Mouse (Mus musculus): ENCODE measurements at regions not wholly inside any gene's neighbourhood (a gene's known extent, or its start where the extent isn't known, plus 50 kb on each side); places are given as distances from the start of the nearest gene placed in this dataset.

DNA sequence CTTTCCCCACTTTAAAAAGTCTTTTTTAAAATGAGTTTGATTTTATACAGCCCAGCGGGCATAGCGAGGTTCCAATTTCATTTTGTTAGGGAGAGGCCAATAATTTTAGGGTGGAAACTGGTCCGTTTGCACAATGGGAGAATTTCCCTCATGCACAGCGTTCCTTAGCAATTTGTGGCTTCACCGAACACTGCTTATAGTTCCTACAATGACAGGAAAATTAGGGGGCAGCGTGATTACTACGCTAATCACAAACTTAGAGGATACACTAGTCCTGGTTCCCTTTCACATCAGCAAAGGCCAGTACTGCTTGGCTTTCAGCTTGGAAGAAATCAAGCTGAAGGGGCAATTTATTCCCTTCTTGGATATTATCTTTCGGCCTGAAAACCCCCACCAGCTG is 745.1 kb upstream of the Gm19410 start:
- no peaks in the 10 kb centered on the region for H3K36me3 ChIP-seq (ENCODE audit: control insufficient read depth, insufficient read depth, low read length)
- no peak overlapping the region for H3K4me3 ChIP-seq (ENCODE audit: extremely low read depth, insufficient read depth, insufficient read length)
- H3K27me3 ChIP-seq (ENCODE audit: control insufficient read depth, insufficient read depth, low read length) = no peaks in the 10 kb centered on the region
- no peaks in the 10 kb centered on the region for H3K4me1 ChIP-seq (ENCODE audit: control insufficient read depth, insufficient read depth, insufficient read length)
- 94% methylated on average over 8 of the region's 8 CpGs for WGBS
- DNase-seq (ENCODE audit: low read depth in 1 of 2, low spot score in 2 of 2) = no peak
- TF ChIP-seq POLR2A (IDR thresholded peaks at IDR 0.05; ENCODE audit: low read depth, low read length) (no peak), CTCF (IDR thresholded peaks at IDR 0.05; ENCODE audit: extremely low read depth, insufficient read depth, insufficient read length, insufficient replicate concordance) (no peak)
- no peak overlapping the region for H3K27ac ChIP-seq (ENCODE audit: insufficient read depth, low read length)

DNA sequence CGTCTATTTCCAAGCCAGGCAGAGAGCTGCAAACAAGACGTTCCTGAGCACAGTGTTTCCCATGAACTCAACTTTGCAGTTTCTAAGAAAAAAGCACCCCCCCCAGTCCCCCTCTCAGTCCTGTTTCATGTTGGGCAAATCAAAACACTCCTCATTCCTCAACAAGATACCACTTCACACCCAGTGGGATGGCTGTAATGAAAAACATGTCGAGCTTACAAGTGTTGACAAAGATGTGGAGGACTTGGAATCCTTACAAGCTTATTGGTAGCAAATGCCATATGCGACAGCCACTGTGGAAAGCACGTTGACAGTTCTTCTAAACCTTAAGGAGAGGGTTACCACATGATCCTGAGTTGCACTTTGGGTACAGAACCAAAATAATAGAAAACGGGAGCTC is 742.9 kb upstream of the Gm19410 start:
- Histone ChIP-seq H3K4me3 (ENCODE audit: extremely low read depth, insufficient read depth, insufficient read length) (no peak overlapping the region), H3K27me3 (ENCODE audit: control insufficient read depth, insufficient read depth, low read length) (no peaks in the 10 kb centered on the region), H3K27ac (ENCODE audit: insufficient read depth, low read length) (no peak overlapping the region), H3K36me3 (ENCODE audit: control insufficient read depth, insufficient read depth, low read length) (no peaks in the 10 kb centered on the region), H3K4me1 (ENCODE audit: control insufficient read depth, insufficient read depth, insufficient read length) (no peaks in the 10 kb centered on the region)
- 82% methylated on average over 6 of the region's 6 CpGs for WGBS
- no peak for DNase-seq (ENCODE audit: low read depth in 1 of 2, low spot score in 2 of 2)
- no peak for TF ChIP-seq CTCF (IDR thresholded peaks at IDR 0.05; ENCODE audit: extremely low read depth, insufficient read depth, insufficient read length, insufficient replicate concordance)
- TF ChIP-seq POLR2A (IDR thresholded peaks at IDR 0.05; ENCODE audit: low read depth, low read length) = no peak

DNA sequence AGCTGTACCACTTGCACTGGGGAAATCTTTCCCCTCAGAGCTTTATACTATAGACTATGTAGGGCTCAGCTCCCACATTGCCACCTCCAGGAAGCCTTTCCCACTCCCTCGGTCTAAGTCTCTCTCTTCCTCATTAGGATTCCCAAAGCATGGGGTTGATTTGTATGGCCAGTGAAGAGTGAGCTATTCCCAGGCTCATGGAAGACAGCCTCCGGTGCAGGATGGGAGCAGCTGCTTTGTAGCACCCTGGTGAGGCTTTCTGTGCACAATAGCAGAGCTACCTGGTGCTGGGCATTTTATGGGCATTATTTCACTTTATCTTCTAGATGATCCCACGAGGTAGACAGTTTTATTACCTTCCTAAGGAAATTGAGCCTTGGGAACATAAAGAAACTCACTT is 717.8 kb upstream of the Gm19410 start:
- no peak for DNase-seq (ENCODE audit: low read depth in 1 of 2, low spot score in 2 of 2)
- H3K4me1 ChIP-seq (ENCODE audit: control insufficient read depth, insufficient read depth, insufficient read length) = no peaks in the 10 kb centered on the region
- H3K27me3 ChIP-seq (ENCODE audit: control insufficient read depth, insufficient read depth, low read length) = no peaks in the 10 kb centered on the region
- no peaks in the 10 kb centered on the region for H3K36me3 ChIP-seq (ENCODE audit: control insufficient read depth, insufficient read depth, low read length)
- H3K27ac ChIP-seq (ENCODE audit: insufficient read depth, low read length) = no peak overlapping the region
- TF ChIP-seq CTCF (IDR thresholded peaks at IDR 0.05; ENCODE audit: extremely low read depth, insufficient read depth, insufficient read length, insufficient replicate concordance) = no peak
- TF ChIP-seq POLR2A (IDR thresholded peaks at IDR 0.05; ENCODE audit: low read depth, low read length) = no peak
- 62% methylated on average over 3 of the region's 3 CpGs for WGBS
- H3K4me3 ChIP-seq (ENCODE audit: extremely low read depth, insufficient read depth, insufficient read length) = no peak overlapping the region

DNA sequence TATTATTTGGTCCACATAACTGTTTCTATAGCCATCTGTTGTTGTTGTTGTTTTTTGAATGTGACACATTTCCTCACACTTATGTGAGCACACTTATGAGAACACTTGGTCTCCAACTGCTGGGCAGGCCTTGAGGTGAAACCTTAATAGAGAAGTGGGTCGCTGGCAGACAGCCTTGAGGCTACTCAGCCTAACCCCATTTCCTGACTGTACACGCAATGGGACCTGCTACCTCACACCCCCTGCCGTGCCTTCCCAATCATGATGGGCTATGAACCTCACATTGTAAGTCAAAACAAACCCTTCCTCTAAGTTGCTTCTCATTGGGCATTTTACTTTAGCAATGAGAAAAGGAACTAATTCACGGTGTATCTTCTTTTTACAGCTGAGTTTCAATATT is 712.1 kb upstream of the Gm19410 start:
- no peak for DNase-seq (ENCODE audit: low read depth in 1 of 2, low spot score in 2 of 2)
- WGBS = 48% methylated on average over 4 of the region's 4 CpGs
- no peaks in the 10 kb centered on the region for H3K4me1 ChIP-seq (ENCODE audit: control insufficient read depth, insufficient read depth, insufficient read length)
- no peaks in the 10 kb centered on the region for H3K27me3 ChIP-seq (ENCODE audit: control insufficient read depth, insufficient read depth, low read length)
- no peaks in the 10 kb centered on the region for H3K36me3 ChIP-seq (ENCODE audit: control insufficient read depth, insufficient read depth, low read length)
- H3K27ac ChIP-seq (ENCODE audit: insufficient read depth, low read length) = no peak overlapping the region
- H3K4me3 ChIP-seq (ENCODE audit: extremely low read depth, insufficient read depth, insufficient read length) = no peak overlapping the region
- TF ChIP-seq CTCF (IDR thresholded peaks at IDR 0.05; ENCODE audit: extremely low read depth, insufficient read depth, insufficient read length, insufficient replicate concordance) = no peak

DNA sequence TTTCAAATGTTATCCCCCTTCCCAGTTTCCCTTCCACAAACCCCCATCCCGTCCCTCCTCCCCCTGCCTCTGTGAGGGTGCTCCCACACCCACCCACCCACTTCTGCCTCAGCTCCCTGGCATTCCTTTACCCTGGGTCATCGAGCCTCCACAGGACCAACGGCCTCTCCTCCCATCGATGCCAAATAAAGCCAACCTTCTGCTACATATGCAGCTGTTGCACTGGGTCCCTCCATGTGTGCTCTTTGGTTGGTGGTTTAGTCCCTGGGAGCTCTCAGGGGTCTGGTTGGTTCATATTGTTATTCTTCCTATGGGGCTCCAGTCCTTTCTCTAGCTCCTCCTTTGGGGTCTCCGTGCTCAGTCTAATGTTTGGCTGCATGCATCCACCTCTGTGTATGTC is 704.5 kb upstream of the Gm19410 start:
- H3K4me3 ChIP-seq (ENCODE audit: extremely low read depth, insufficient read depth, insufficient read length) = no peak overlapping the region
- 89% methylated on average over 5 of the region's 5 CpGs for WGBS
- DNase-seq (ENCODE audit: low read depth in 1 of 2, low spot score in 2 of 2) = no peak
- H3K27me3 ChIP-seq (ENCODE audit: control insufficient read depth, insufficient read depth, low read length) = no peaks in the 10 kb centered on the region
- TF ChIP-seq POLR2A (IDR thresholded peaks at IDR 0.05; ENCODE audit: low read depth, low read length) (no peak), CTCF (IDR thresholded peaks at IDR 0.05; ENCODE audit: extremely low read depth, insufficient read depth, insufficient read length, insufficient replicate concordance) (no peak)
- H3K27ac ChIP-seq (ENCODE audit: insufficient read depth, low read length) = no peak overlapping the region
- H3K36me3 ChIP-seq (ENCODE audit: control insufficient read depth, insufficient read depth, low read length) = no peaks in the 10 kb centered on the region
- H3K4me1 ChIP-seq (ENCODE audit: control insufficient read depth, insufficient read depth, insufficient read length) = no peaks in the 10 kb centered on the region

DNA sequence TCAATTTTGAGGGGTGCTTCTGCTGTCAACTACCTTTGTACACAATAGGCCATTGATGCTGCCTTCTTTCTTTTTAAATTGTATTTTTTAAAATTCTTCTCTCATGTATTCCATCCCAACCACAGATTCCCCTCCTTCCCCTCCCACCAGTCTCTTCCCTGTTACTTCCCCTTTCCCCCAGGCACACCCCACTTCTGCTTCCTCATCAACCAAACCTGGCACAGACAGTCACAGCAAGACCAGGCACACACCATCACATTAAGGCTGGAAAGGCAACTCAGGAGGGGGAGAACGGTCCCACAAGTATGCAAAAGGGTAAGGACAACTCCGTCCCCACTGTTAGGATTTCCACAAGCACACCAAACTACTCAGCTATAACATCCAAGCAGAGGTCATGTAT is 697.4 kb upstream of the Gm19410 start:
- H3K36me3 ChIP-seq (ENCODE audit: control insufficient read depth, insufficient read depth, low read length) = no peaks in the 10 kb centered on the region
- WGBS = 71% methylated on average over 2 of the region's 2 CpGs

DNA sequence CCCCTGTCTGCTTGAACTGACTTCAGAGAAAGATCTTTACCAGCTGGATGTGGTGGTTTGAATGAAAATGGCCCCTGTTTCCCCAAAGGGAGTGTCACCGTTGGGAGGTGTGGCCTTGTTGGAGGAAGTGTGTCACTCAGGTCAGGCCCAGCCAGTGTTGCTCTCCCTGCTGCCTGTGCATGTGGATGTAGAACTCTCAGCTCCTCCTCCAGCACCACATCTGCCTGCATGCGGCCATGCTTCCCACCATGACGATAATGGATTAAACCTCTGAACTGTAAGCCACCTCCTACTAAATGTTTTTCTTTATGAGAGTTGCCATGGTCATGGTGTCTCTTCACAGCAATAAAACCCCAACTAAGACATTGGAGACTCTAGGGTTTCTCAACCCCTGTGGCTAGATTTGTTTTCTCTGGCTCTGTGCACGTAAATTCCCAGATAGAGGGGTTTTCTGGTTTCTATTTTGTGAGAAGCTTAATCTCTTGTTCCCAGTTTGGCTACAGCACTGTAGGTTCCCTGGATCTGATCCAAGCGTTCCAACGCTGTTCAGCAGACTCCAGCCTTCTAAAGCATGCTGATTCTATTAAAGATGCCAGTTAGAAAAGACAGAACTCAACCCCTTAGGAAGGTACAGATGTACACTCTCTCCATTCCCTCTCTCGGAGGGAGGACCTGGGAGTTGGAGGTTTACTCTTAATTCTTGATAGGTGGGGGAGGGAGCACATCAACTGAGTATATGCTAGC is 695.2 kb upstream of the Gm19410 start:
- Histone ChIP-seq H3K36me3 (ENCODE audit: control insufficient read depth, insufficient read depth, low read length) (no peaks in the 10 kb centered on the region), H3K27ac (ENCODE audit: insufficient read depth, low read length) (no peak overlapping the region), H3K4me3 (ENCODE audit: extremely low read depth, insufficient read depth, insufficient read length) (no peak overlapping the region), H3K4me1 (ENCODE audit: control insufficient read depth, insufficient read depth, insufficient read length) (no peaks in the 10 kb centered on the region; the same call in 1 of the 2 replicates), H3K27me3 (ENCODE audit: control insufficient read depth, insufficient read depth, low read length) (no peaks in the 10 kb centered on the region)
- no peak for TF ChIP-seq CTCF (IDR thresholded peaks at IDR 0.05; ENCODE audit: extremely low read depth, insufficient read depth, insufficient read length, insufficient replicate concordance)
- TF ChIP-seq POLR2A (IDR thresholded peaks at IDR 0.05; ENCODE audit: low read depth, low read length) = no peak
- 89% methylated on average over 7 of the region's 7 CpGs for WGBS
- DNase-seq (ENCODE audit: low read depth in 1 of 2, low spot score in 2 of 2) = no peak

More for the DNA sequence above, 697.4 kb upstream of the Gm19410 start:
- no peaks in the 10 kb centered on the region for H3K27me3 ChIP-seq (ENCODE audit: control insufficient read depth, insufficient read depth, low read length)
- H3K27ac ChIP-seq (ENCODE audit: insufficient read depth, low read length) = no peak overlapping the region
- no peaks in the 10 kb centered on the region; the same call in 1 of the 2 replicates for H3K4me1 ChIP-seq (ENCODE audit: control insufficient read depth, insufficient read depth, insufficient read length)
- no peak overlapping the region for H3K4me3 ChIP-seq (ENCODE audit: extremely low read depth, insufficient read depth, insufficient read length)
- TF ChIP-seq POLR2A (IDR thresholded peaks at IDR 0.05; ENCODE audit: low read depth, low read length) (no peak), CTCF (IDR thresholded peaks at IDR 0.05; ENCODE audit: extremely low read depth, insufficient read depth, insufficient read length, insufficient replicate concordance) (no peak)
- DNase-seq (ENCODE audit: low read depth in 1 of 2, low spot score in 2 of 2) = no peak
